Mouse (Mus musculus) limb, embryonic 15.5 days (tissue): ENCODE data around the gene Yap1. TPM values are rescaled to one million over a fixed set of nuclear protein-coding genes. Genes with fewer than 3 reads are reported as not detected.

Source experiments
- ATAC-seq: fragments of 200-750 bp; cut with Nextera tagmentation; 2 replicates; pipeline ENCODE4 v1.8.0; 2017; ENCODE audit warnings: low read depth, moderate TSS enrichment; ENCODE audit not compliant: insufficient number of reproducible peaks, low FRiP score, low TSS enrichment
- H3K27ac ChIP-seq: fragments of 300-500 bp; sonication (generic); 2 replicates; pipeline ENCODE4 v1.5.1; 2015; ENCODE audit warnings: moderate library complexity, mild to moderate bottlenecking, inconsistent platforms
- H3K27me3 ChIP-seq: fragments of 300-500 bp; sonication (generic); 2 replicates; pipeline ENCODE4 v1.6.1; 2015; ENCODE audit warnings: inconsistent platforms
- H3K36me3 ChIP-seq: fragments of 300-500 bp; sonication (generic); 2 replicates; pipeline ENCODE4 v1.6.1; 2015; ENCODE audit warnings: inconsistent platforms
- H3K4me1 ChIP-seq: fragments of 300-500 bp; sonication (generic); 2 replicates; pipeline ENCODE4 v1.6.1; 2015; ENCODE audit warnings: inconsistent platforms
- H3K4me2 ChIP-seq: fragments of 300-500 bp; sonication (generic); 2 replicates; pipeline ENCODE4 v1.6.1; 2015; ENCODE audit warnings: mild to moderate bottlenecking, inconsistent platforms
- H3K4me3 ChIP-seq: fragments of 300-500 bp; sonication (generic); 2 replicates; pipeline ENCODE4 v1.5.1; 2015; ENCODE audit warnings: mild to moderate bottlenecking, inconsistent platforms
- H3K9ac ChIP-seq: fragments of 300-500 bp; sonication (generic); 2 replicates; pipeline ENCODE4 v1.6.1; 2015; ENCODE audit warnings: inconsistent platforms
- H3K9me3 ChIP-seq: fragments of 300-500 bp; sonication (generic); 2 replicates; pipeline ENCODE4 v1.6.1; 2016; ENCODE audit warnings: inconsistent platforms
- WGBS: fragments of 180-500 bp; shearing (Covaris S2); methylation state at CpG from one replicate; pipeline ENCODE4 v1.1.7; 2015; 5-methylcytosine and 5-hydroxymethylcytosine counted together
- polyA plus RNA-seq: library from polyadenylated mRNA; unstranded; fragments of >200 nt; fragmentation: Nextera tagmentation; extraction: Ambion mirVana; gene quantifications from 2 replicates; pipeline ENCODE4 v1.2.1, GENCODE M21; 2015

The Yap1 gene
- polyA plus RNA-seq, 1 experiment from 2014 or later, result 41.1 TPM

- Histone ChIP-seq H3K27ac (no peak overlapping the region), H3K27me3 (no peaks in the 10 kb centered on the region), H3K4me3 (no peak overlapping the region), H3K9ac (no peak overlapping the region), H3K4me2 (no peak overlapping the region), H3K36me3 (peaks cover 35% of the 10 kb centered on the region), H3K4me1 (peaks cover 21% of the 10 kb centered on the region), H3K9me3 (no peaks in the 10 kb centered on the region)
- no peak for ATAC-seq
- WGBS, result 48% methylated on average over 7 of the region's 7 CpGs
Measured at GRCm38 (mm10) chr9:8001352-8001751, 3.0 kb downstream of the Yap1 start.

GRCm38 (mm10) chr9:7994275-7994674 is 10.1 kb downstream of the Yap1 start:
- 75% methylated on average over 5 of the region's 5 CpGs for WGBS
- no peak overlapping the region for H3K4me2 ChIP-seq
- H3K9ac ChIP-seq, result no peak overlapping the region
- no peak overlapping the region for H3K4me3 ChIP-seq
- peaks cover 48% of the 10 kb centered on the region for H3K36me3 ChIP-seq
- no peaks in the 10 kb centered on the region for H3K27me3 ChIP-seq
- peaks cover 9% of the 10 kb centered on the region; the same call in 1 of the 2 replicates for H3K4me1 ChIP-seq
- H3K9me3 ChIP-seq, result no peaks in the 10 kb centered on the region
- no peak for ATAC-seq
- no peak overlapping the region for H3K27ac ChIP-seq

- Histone ChIP-seq H3K4me3 (no peak overlapping the region), H3K9me3 (no peaks in the 10 kb centered on the region), H3K4me1 (0 out of 2 replicates have a peak, but pooled peaks cover 4% of the 10 kb centered on the region), H3K4me2 (no peak overlapping the region), H3K9ac (no peak overlapping the region), H3K27ac (no peak overlapping the region), H3K36me3 (peaks cover 47% of the 10 kb centered on the region), H3K27me3 (no peaks in the 10 kb centered on the region)
- WGBS, result 49% methylated on average over 3 of the region's 3 CpGs
- no peak for ATAC-seq
Measured at GRCm38 (mm10) chr9:7992651-7993050, 11.7 kb downstream of the Yap1 start.

- ATAC-seq, result no peak
- H3K27ac ChIP-seq, result no peak overlapping the region
Measured at GRCm38 (mm10) chr9:7990897-7991296, 13.5 kb downstream of the Yap1 start.

GRCm38 (mm10) chr9:7987119-7987518 is 17.3 kb downstream of the Yap1 start:
- Histone ChIP-seq H3K4me2 (no peak overlapping the region), H3K27ac (no peak overlapping the region), H3K4me3 (no peak overlapping the region), H3K4me1 (no peaks in the 10 kb centered on the region), H3K36me3 (peaks cover 41% of the 10 kb centered on the region), H3K9me3 (no peaks in the 10 kb centered on the region), H3K27me3 (no peaks in the 10 kb centered on the region), H3K9ac (no peak overlapping the region)
- 69% methylated on average over 5 of the region's 5 CpGs for WGBS
- ATAC-seq, result no peak

More at GRCm38 (mm10) chr9:7990897-7991296, 13.5 kb downstream of the Yap1 start:
- 0 out of 2 replicates have a peak, but pooled peaks cover 4% of the 10 kb centered on the region for H3K4me1 ChIP-seq
- no peak overlapping the region for H3K4me3 ChIP-seq
- no peak overlapping the region for H3K4me2 ChIP-seq
- no peaks in the 10 kb centered on the region for H3K9me3 ChIP-seq
- 73% methylated on average over 4 of the region's 4 CpGs for WGBS
- H3K36me3 ChIP-seq, result peaks cover 45% of the 10 kb centered on the region
- H3K27me3 ChIP-seq, result no peaks in the 10 kb centered on the region
- no peak overlapping the region for H3K9ac ChIP-seq

GRCm38 (mm10) chr9:7984287-7984686 is 20.1 kb downstream of the Yap1 start:
- Histone ChIP-seq H3K36me3 (peaks cover 26% of the 10 kb centered on the region), H3K9me3 (no peaks in the 10 kb centered on the region), H3K9ac (no peak overlapping the region), H3K4me2 (no peak overlapping the region), H3K4me1 (no peaks in the 10 kb centered on the region), H3K27me3 (no peaks in the 10 kb centered on the region), H3K27ac (no peak overlapping the region), H3K4me3 (no peak overlapping the region)
- no peak for ATAC-seq
- WGBS, result 67% methylated on average over 4 of the region's 4 CpGs

- no peak overlapping the region for H3K9ac ChIP-seq
- H3K4me1 ChIP-seq, result no peaks in the 10 kb centered on the region
- WGBS, result 38% methylated on average over 2 of the region's 2 CpGs
- no peaks in the 10 kb centered on the region for H3K9me3 ChIP-seq
- H3K4me2 ChIP-seq, result no peak overlapping the region
- H3K27me3 ChIP-seq, result no peaks in the 10 kb centered on the region
- no peak overlapping the region for H3K4me3 ChIP-seq
- no peak for ATAC-seq
- peaks cover 21% of the 10 kb centered on the region for H3K36me3 ChIP-seq
- no peak overlapping the region for H3K27ac ChIP-seq
Measured at GRCm38 (mm10) chr9:7983665-7984064, 20.7 kb downstream of the Yap1 start.

GRCm38 (mm10) chr9:7980162-7980561 is 24.2 kb downstream of the Yap1 start:
- no peak for ATAC-seq
- H3K27ac ChIP-seq, result no peak overlapping the region
- H3K36me3 ChIP-seq, result peaks cover 13% of the 10 kb centered on the region
- no peaks in the 10 kb centered on the region for H3K27me3 ChIP-seq
- no peaks in the 10 kb centered on the region for H3K9me3 ChIP-seq
- H3K4me3 ChIP-seq, result no peak overlapping the region
- H3K4me2 ChIP-seq, result no peak overlapping the region
- H3K4me1 ChIP-seq, result no peaks in the 10 kb centered on the region
- 95% methylated on average over 2 of the region's 2 CpGs for WGBS
- no peak overlapping the region for H3K9ac ChIP-seq

GRCm38 (mm10) chr9:7979153-7979916 is 25.1 kb downstream of the Yap1 start:
- H3K36me3 ChIP-seq, result peaks cover 18% of the 10 kb centered on the region
- no peaks in the 10 kb centered on the region for H3K27me3 ChIP-seq
- no peak overlapping the region for H3K9ac ChIP-seq
- H3K4me2 ChIP-seq, result no peak overlapping the region
- ATAC-seq, result no peak
- no peaks in the 10 kb centered on the region for H3K9me3 ChIP-seq
- no peak overlapping the region for H3K4me3 ChIP-seq
- no peak overlapping the region for H3K27ac ChIP-seq
- WGBS, result 86% methylated on average over 11 of the region's 11 CpGs
- no peaks in the 10 kb centered on the region for H3K4me1 ChIP-seq

GRCm38 (mm10) chr9:7978502-7978901 is 25.9 kb downstream of the Yap1 start:
- WGBS, result 83% methylated on average over 3 of the region's 3 CpGs
- H3K27me3 ChIP-seq, result no peaks in the 10 kb centered on the region
- H3K27ac ChIP-seq, result no peak overlapping the region
- H3K9ac ChIP-seq, result no peak overlapping the region
- H3K9me3 ChIP-seq, result no peaks in the 10 kb centered on the region
- H3K4me3 ChIP-seq, result no peak overlapping the region
- peaks cover 23% of the 10 kb centered on the region for H3K36me3 ChIP-seq
- no peak for ATAC-seq
- H3K4me2 ChIP-seq, result no peak overlapping the region
- no peaks in the 10 kb centered on the region for H3K4me1 ChIP-seq

- H3K27ac ChIP-seq, result 0 out of 2 replicates have a peak overlapping the region, but pooled peaks have one; percentile 11
- no peak overlapping the region for H3K4me3 ChIP-seq
- no peaks in the 10 kb centered on the region for H3K4me1 ChIP-seq
- ATAC-seq, result no peak
- no peaks in the 10 kb centered on the region for H3K27me3 ChIP-seq
- no peak overlapping the region for H3K9ac ChIP-seq
- peaks cover 32% of the 10 kb centered on the region for H3K36me3 ChIP-seq
- no peak overlapping the region for H3K4me2 ChIP-seq
- no peaks in the 10 kb centered on the region for H3K9me3 ChIP-seq
- 71% methylated on average over 5 of the region's 5 CpGs for WGBS
Measured at GRCm38 (mm10) chr9:7977587-7977986, 26.8 kb downstream of the Yap1 start.

- Histone ChIP-seq H3K27me3 (no peaks in the 10 kb centered on the region), H3K4me1 (0 out of 2 replicates have a peak, but pooled peaks cover 4% of the 10 kb centered on the region), H3K9me3 (no peaks in the 10 kb centered on the region), H3K9ac (no peak overlapping the region), H3K27ac (no peak overlapping the region), H3K36me3 (peaks cover 39% of the 10 kb centered on the region), H3K4me3 (no peak overlapping the region), H3K4me2 (no peak overlapping the region)
- 54% methylated on average over 2 of the region's 2 CpGs for WGBS
- ATAC-seq, result no peak
Measured at GRCm38 (mm10) chr9:7971993-7972392, 32.4 kb downstream of the Yap1 start.
